Mouse (Mus musculus): Measurements from ENCODE around the gene Tnk2. TPM values are rescaled to one million over a fixed set of nuclear protein-coding genes. Genes with fewer than 3 reads are reported as not detected.

Tnk2 gene
- total and polyA plus RNA-seq, 3 experiments: 14.7 to 62.2 (median 31.9) TPM

DNA sequence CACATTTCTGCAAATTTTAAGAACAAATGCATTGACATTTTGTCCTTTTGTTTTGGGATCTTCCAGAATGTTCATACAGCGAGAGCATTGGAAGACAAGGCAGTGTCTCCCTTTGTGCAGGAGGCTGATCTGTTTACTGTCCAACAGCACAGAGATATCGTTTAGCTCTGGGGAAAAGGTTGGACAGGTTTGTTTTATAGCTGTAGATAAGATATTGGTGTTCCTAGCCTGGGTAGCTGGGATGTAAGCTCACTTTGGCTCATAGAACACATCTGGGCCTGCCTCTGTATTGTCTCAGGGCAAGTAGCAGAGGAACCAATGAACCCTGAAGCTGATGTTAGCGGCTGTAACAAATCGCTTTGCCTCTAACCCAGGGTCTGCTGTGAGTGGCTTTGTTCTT, 80.1 kb downstream of the Tnk2 start:
- no peak overlapping the region for H3K4me2 ChIP-seq (ENCODE audit: insufficient read depth, low read depth, poor library complexity, severe bottlenecking)
- no peak for TF ChIP-seq GABPA (IDR thresholded peaks at IDR 0.05; ENCODE audit: insufficient replicate concordance, low read depth, low read length)
- no peak for TF ChIP-seq CTCF (conservative IDR thresholded peaks at IDR 0.05 in 1 of 2, IDR thresholded peaks at IDR 0.05 in 1 of 2; ENCODE audit: low read depth in 2 of 2, low read length in 2 of 2)
- TF ChIP-seq UBTF (IDR thresholded peaks at IDR 0.05; ENCODE audit: low read depth, low read length): no peak
- no peak for TF ChIP-seq POLR2AphosphoS2 (IDR thresholded peaks at IDR 0.05; ENCODE audit: low read depth, low read length)
- TF ChIP-seq POLR2A (IDR thresholded peaks at IDR 0.05; ENCODE audit: low read depth, low read length): no peak
- no peak for TF ChIP-seq NRF1 (IDR thresholded peaks at IDR 0.05; ENCODE audit: low read depth, low read length)
- no peak for TF ChIP-seq HCFC1 (IDR thresholded peaks at IDR 0.05; ENCODE audit: low read depth, low read length)
- no peak for TF ChIP-seq RAD21 (IDR thresholded peaks at IDR 0.05; ENCODE audit: low read depth, low read length)
- TF ChIP-seq MXI1 (IDR thresholded peaks at IDR 0.05; ENCODE audit: low read depth, low read length): no peak
- no peak for TF ChIP-seq IRF4 (IDR thresholded peaks at IDR 0.05; ENCODE audit: low read depth, low read length)
- TF ChIP-seq SIN3A (IDR thresholded peaks at IDR 0.05; ENCODE audit: low read length): no peak
- TF ChIP-seq ZKSCAN1 (IDR thresholded peaks at IDR 0.05; ENCODE audit: borderline replicate concordance, low read depth, low read length): no peak
- no peak for TF ChIP-seq TBP (conservative IDR thresholded peaks at IDR 0.05; ENCODE audit: low read depth, low read length)
- TF ChIP-seq MAZ (IDR thresholded peaks at IDR 0.05; ENCODE audit: low read depth, low read length): no peak
- no peak for TF ChIP-seq JUND (conservative IDR thresholded peaks at IDR 0.05; ENCODE audit: low read depth, low read length)
- TF ChIP-seq EP300 (IDR thresholded peaks at IDR 0.05; ENCODE audit: low read length): no peak
- TF ChIP-seq BHLHE40 (IDR thresholded peaks at IDR 0.05; ENCODE audit: low read depth, low read length): no peak
- no peaks in the 10 kb centered on the region for H3K9me3 ChIP-seq (replicated peaks; ENCODE audit: low read length)
- no peaks in the 10 kb centered on the region for H3K36me3 ChIP-seq (replicated peaks in 1 of 2; ENCODE audit: control insufficient read depth in 1 of 2, insufficient read depth in 1 of 2, low read length in 1 of 2)
- H3K27ac ChIP-seq (ENCODE audit: insufficient read depth, low read depth): no peak overlapping the region
- H3K9ac ChIP-seq (ENCODE audit: insufficient read depth, low read depth): no peak overlapping the region
- dilution Hi-C loops (cut with MboI; ENCODE audit: extremely low pct_ligation_motif_present, extremely low pct_unique_long_range_greater_than_20kb, low sequenced_read_pairs) (no loop called here), in situ Hi-C loops (cut with MboI; ENCODE audit: low pct_ligation_motif_present, low pct_unique_long_range_greater_than_20kb, low sequenced_read_pairs) (no loop called here)
- H3K4me3 ChIP-seq (replicated peaks in 1 of 3; ENCODE audit: low read depth in 2 of 3, low read length in 2 of 3, poor library complexity in 1 of 3): no peak overlapping the region
- peaks cover 6 to 12% of the 10 kb centered on the region in 2 experiments for H3K4me1 ChIP-seq (ENCODE audit: control insufficient read depth in 1 of 2, insufficient read depth in 2 of 2)
- no peaks in the 10 kb centered on the region for H3K79me2 ChIP-seq (replicated peaks; ENCODE audit: control insufficient read depth, extremely low read depth, insufficient read depth, poor library complexity, severe bottlenecking)
- no peaks in the 10 kb centered on the region for H3K27me3 ChIP-seq (replicated peaks)
- no peak for DNase-seq (ENCODE audit: extremely low read depth)

DNA sequence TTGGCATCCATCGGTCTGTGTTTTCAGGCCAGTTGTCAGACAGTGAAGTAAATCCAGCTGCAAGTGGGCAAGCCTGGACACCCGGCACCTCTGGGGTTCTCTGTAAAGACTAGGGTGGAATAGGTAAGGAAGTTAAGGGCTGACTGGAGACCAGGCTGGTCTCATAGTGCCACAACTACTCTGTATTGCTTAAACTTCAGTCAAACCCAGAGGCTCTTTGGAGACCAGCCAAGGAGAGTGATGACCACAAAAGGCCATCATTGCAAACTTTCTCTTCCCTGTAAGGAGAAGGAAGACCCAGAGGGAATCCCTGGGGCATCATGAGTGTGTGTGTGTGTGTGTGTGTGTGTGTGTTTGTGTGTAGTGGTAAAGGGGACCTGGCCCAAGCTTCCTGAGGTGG, 80.6 kb downstream of the Tnk2 start:
- Histone ChIP-seq H3K79me2 (replicated peaks; ENCODE audit: control insufficient read depth, extremely low read depth, insufficient read depth, poor library complexity, severe bottlenecking) (no peaks in the 10 kb centered on the region), H3K9me3 (replicated peaks; ENCODE audit: low read length) (no peaks in the 10 kb centered on the region), H3K4me3 (replicated peaks in 1 of 3; ENCODE audit: low read depth in 2 of 3, low read length in 2 of 3, poor library complexity in 1 of 3) (no peak overlapping the region), H3K4me2 (ENCODE audit: insufficient read depth, low read depth, poor library complexity, severe bottlenecking) (no peak overlapping the region), H3K27me3 (replicated peaks) (no peaks in the 10 kb centered on the region), H3K36me3 (replicated peaks in 1 of 2; ENCODE audit: control insufficient read depth in 1 of 2, insufficient read depth in 1 of 2, low read length in 1 of 2) (no peaks in the 10 kb centered on the region), H3K27ac (ENCODE audit: insufficient read depth, low read depth) (no peak overlapping the region), H3K4me1 (ENCODE audit: control insufficient read depth in 1 of 2, insufficient read depth in 2 of 2) (peaks cover 6 to 12% of the 10 kb centered on the region in 2 experiments), H3K9ac (ENCODE audit: insufficient read depth, low read depth) (no peak overlapping the region)
- DNase-seq (ENCODE audit: extremely low read depth): no peak
- dilution Hi-C loops (cut with MboI; ENCODE audit: extremely low pct_ligation_motif_present, extremely low pct_unique_long_range_greater_than_20kb, low sequenced_read_pairs) (no loop called here), in situ Hi-C loops (cut with MboI; ENCODE audit: low pct_ligation_motif_present, low pct_unique_long_range_greater_than_20kb, low sequenced_read_pairs) (no loop called here)
- TF ChIP-seq MAFK (IDR thresholded peaks at IDR 0.05; ENCODE audit: insufficient replicate concordance, low read length) (no peak), ELF1 (IDR thresholded peaks at IDR 0.05; ENCODE audit: low read depth, low read length) (no peak), SIN3A (IDR thresholded peaks at IDR 0.05; ENCODE audit: low read length) (no peak), USF2 (conservative IDR thresholded peaks at IDR 0.05; ENCODE audit: low read depth, low read length) (no peak), NRF1 (IDR thresholded peaks at IDR 0.05; ENCODE audit: low read depth, low read length) (no peak), EP300 (IDR thresholded peaks at IDR 0.05; ENCODE audit: low read length) (no peak), MEF2A (IDR thresholded peaks at IDR 0.05; ENCODE audit: borderline replicate concordance, low read depth, low read length) (no peak), ZC3H11A (IDR thresholded peaks at IDR 0.05; ENCODE audit: low read depth, low read length) (no peak), NELFE (IDR thresholded peaks at IDR 0.05; ENCODE audit: low read depth, low read length) (no peak), ZNF384 (IDR thresholded peaks at IDR 0.05; ENCODE audit: low read depth, low read length) (no peak), USF1 (IDR thresholded peaks at IDR 0.05; ENCODE audit: low read depth, low read length) (no peak), HCFC1 (IDR thresholded peaks at IDR 0.05; ENCODE audit: low read depth, low read length) (no peak), JUND (conservative IDR thresholded peaks at IDR 0.05; ENCODE audit: low read depth, low read length) (no peak), ZKSCAN1 (IDR thresholded peaks at IDR 0.05; ENCODE audit: borderline replicate concordance, low read depth, low read length) (no peak), BHLHE40 (IDR thresholded peaks at IDR 0.05; ENCODE audit: low read depth, low read length) (no peak), RCOR1 (conservative IDR thresholded peaks at IDR 0.05; ENCODE audit: low read depth, low read length) (no peak), CHD2 (IDR thresholded peaks at IDR 0.05; ENCODE audit: low read length) (no peak), PAX5 (IDR thresholded peaks at IDR 0.05; ENCODE audit: low read length) (no peak), UBTF (IDR thresholded peaks at IDR 0.05; ENCODE audit: low read depth, low read length) (no peak)
